Mouse (Mus musculus) hindbrain, embryonic 15.5 days (tissue): ENCODE data around the gene Tescl. TPM values are rescaled to one million over a fixed set of nuclear protein-coding genes. Genes with fewer than 3 reads are reported as not detected.

ENCODE experiments used
- ATAC-seq: fragments of 200-750 bp; cut with Nextera tagmentation; 2 replicates; pipeline ENCODE4 v1.8.0; 2017; ENCODE audit warnings: low read depth, moderate number of reproducible peaks, moderate TSS enrichment; ENCODE audit not compliant: low FRiP score
- H3K27ac ChIP-seq: fragments of 300-500 bp; sonication (generic); replicated peaks from 2 replicates; pipeline ENCODE4 v1.5.1; 2015; ENCODE audit warnings: mild to moderate bottlenecking, inconsistent platforms
- H3K27me3 ChIP-seq: fragments of 300-500 bp; sonication (generic); 2 replicates; pipeline ENCODE4 v1.6.1; 2015; ENCODE audit warnings: control low read depth, inconsistent platforms
- H3K36me3 ChIP-seq: fragments of 300-500 bp; sonication (generic); 2 replicates; pipeline ENCODE4 v1.6.1; 2015; ENCODE audit warnings: control low read depth, inconsistent platforms
- H3K4me1 ChIP-seq: fragments of 300-500 bp; sonication (generic); replicated peaks from 2 replicates; pipeline ENCODE4 v1.6.1; 2015; ENCODE audit warnings: control low read depth, inconsistent platforms
- H3K4me2 ChIP-seq: fragments of 300-500 bp; sonication (generic); 2 replicates; pipeline ENCODE4 v1.6.1; 2015; ENCODE audit warnings: moderate library complexity, mild to moderate bottlenecking, inconsistent platforms
- H3K4me3 ChIP-seq: fragments of 300-500 bp; sonication (generic); 2 replicates; pipeline ENCODE4 v1.5.1; 2015; ENCODE audit warnings: mild to moderate bottlenecking, inconsistent platforms
- H3K9ac ChIP-seq: fragments of 300-500 bp; sonication (generic); 2 replicates; pipeline ENCODE4 v1.6.1; 2015; ENCODE audit warnings: inconsistent platforms
- H3K9me3 ChIP-seq: fragments of 300-500 bp; sonication (generic); 2 replicates; pipeline ENCODE4 v1.6.1; 2016; ENCODE audit warnings: control low read depth, inconsistent platforms
- WGBS: fragments of 180-500 bp; shearing (Covaris S2); methylation state at CpG from one replicate; pipeline ENCODE4 v1.1.7; 2015; 5-methylcytosine and 5-hydroxymethylcytosine counted together
- polyA plus RNA-seq: library from polyadenylated mRNA; unstranded; fragments of >200 nt; fragmentation: Nextera tagmentation; extraction: Ambion mirVana; gene quantifications from 2 replicates; pipeline ENCODE4 v1.2.1, GENCODE M21; 2015

Gene Tescl
- polyA plus RNA-seq = 0.23 and 0.38 TPM in 2 replicates

GRCm38 (mm10) chr7:24333304-24333986 lies at the start of gene Tescl:
Tescl (minus strand) TSS chr7:24333936.
- 44% methylated on average over 49 of the region's 49 CpGs for WGBS
- peaks cover 13% of the 10 kb centered on the region for H3K27me3 ChIP-seq
- no peaks in the 10 kb centered on the region for H3K36me3 ChIP-seq
- H3K9ac ChIP-seq = no peak within 1 kb of the TSS
- no peak for ATAC-seq
- H3K4me1 ChIP-seq = no peaks in the 10 kb centered on the region
- peak within 1 kb of the TSS; percentile 10; the same call in 1 of the 2 replicates for H3K4me3 ChIP-seq
- H3K4me2 ChIP-seq = peak within 1 kb of the TSS; percentile 13
- H3K9me3 ChIP-seq = no peaks in the 10 kb centered on the region
- no peak within 1 kb of the TSS for H3K27ac ChIP-seq

DNA sequence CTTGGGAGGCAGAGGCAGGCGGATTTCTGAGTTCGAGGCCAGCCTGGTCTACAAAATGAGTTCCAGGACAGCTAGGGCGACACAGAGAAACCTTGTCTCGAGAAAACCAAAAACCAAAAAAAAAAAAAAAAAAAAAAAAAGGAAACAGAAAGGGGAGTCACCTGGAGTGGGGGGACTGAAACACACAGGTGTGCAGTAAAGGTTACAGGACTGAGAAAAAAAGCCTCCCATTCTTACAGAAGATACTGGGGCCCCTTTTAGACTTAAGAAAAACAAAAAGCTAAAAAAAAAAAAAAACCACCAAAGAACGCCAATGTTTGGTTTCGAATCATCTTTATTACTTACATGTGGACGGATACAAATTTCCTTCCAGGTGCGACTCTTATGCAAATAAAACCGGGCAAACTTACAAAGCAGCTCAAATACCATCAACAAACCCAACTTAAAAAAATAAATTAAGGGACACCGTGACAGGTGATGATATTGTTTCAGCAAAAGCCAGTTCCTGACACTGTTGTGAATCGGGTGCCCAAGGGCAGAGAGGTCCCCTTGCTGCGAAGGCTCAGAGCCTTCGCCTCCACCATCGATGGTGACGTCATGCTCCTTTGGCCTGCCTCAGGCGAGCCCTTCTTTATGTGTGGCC lies 49.1 kb upstream of the Tescl start:
- 87% methylated on average over 16 of the region's 16 CpGs for WGBS
- no peak overlapping the region for H3K4me2 ChIP-seq
- no peaks in the 10 kb centered on the region for H3K9me3 ChIP-seq
- H3K9ac ChIP-seq = no peak overlapping the region
- H3K4me3 ChIP-seq = no peak overlapping the region
- no peaks in the 10 kb centered on the region for H3K4me1 ChIP-seq
- H3K36me3 ChIP-seq = no peaks in the 10 kb centered on the region
- no peak for ATAC-seq
- H3K27ac ChIP-seq = no peak overlapping the region
- 0 out of 2 replicates have a peak, but pooled peaks cover 3% of the 10 kb centered on the region for H3K27me3 ChIP-seq

DNA sequence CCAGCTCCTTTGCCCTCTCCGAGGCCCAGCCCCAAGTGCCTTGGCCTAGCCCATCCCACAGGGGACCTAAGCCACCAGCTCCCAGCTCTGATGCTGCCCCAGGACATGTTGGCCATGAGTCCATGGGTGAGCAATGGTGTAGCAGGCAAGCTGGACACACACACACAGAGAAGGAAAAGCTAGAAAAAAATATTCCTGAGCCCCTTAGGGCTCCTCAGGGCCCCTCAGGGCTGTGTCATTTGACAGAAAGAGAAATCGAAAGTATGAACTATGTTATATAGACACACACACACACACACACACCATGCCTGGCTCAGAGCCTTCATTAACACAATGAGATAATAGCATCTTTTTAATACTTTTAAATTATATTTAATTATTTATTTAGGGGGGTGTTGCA lies 46.6 kb upstream of the Tescl start:
- Histone ChIP-seq H3K4me2 (no peak overlapping the region), H3K36me3 (no peaks in the 10 kb centered on the region), H3K9ac (no peak overlapping the region), H3K4me1 (peaks cover 8% of the 10 kb centered on the region), H3K27me3 (peaks cover 9% of the 10 kb centered on the region; the same call in 1 of the 2 replicates), H3K4me3 (no peak overlapping the region), H3K27ac (no peak overlapping the region), H3K9me3 (no peaks in the 10 kb centered on the region)
- ATAC-seq = no peak
- 81% methylated on average over 2 of the region's 2 CpGs for WGBS

- Histone ChIP-seq H3K4me2 (no peak overlapping the region), H3K9ac (no peak overlapping the region), H3K27me3 (peaks cover 9% of the 10 kb centered on the region; the same call in 1 of the 2 replicates), H3K9me3 (no peaks in the 10 kb centered on the region), H3K4me1 (peaks cover 8% of the 10 kb centered on the region), H3K27ac (no peak overlapping the region), H3K4me3 (no peak overlapping the region), H3K36me3 (no peaks in the 10 kb centered on the region)
- WGBS = 60% methylated on average over 7 of the region's 7 CpGs
- ATAC-seq = no peak
Observed at GRCm38 (mm10) chr7:24379934-24380333, 46.2 kb upstream of the Tescl start.

- H3K9me3 ChIP-seq = no peaks in the 10 kb centered on the region
- no peak overlapping the region for H3K27ac ChIP-seq
- no peak for ATAC-seq
- H3K4me1 ChIP-seq = peaks cover 14% of the 10 kb centered on the region
- no peak overlapping the region for H3K4me3 ChIP-seq
- WGBS = 70% methylated on average over 10 of the region's 10 CpGs
- peaks cover 6% of the 10 kb centered on the region; the same call in 1 of the 2 replicates for H3K27me3 ChIP-seq
- H3K9ac ChIP-seq = no peak overlapping the region
- no peak overlapping the region for H3K4me2 ChIP-seq
- H3K36me3 ChIP-seq = no peaks in the 10 kb centered on the region
Observed at GRCm38 (mm10) chr7:24378049-24378701, 44.4 kb upstream of the Tescl start.

DNA sequence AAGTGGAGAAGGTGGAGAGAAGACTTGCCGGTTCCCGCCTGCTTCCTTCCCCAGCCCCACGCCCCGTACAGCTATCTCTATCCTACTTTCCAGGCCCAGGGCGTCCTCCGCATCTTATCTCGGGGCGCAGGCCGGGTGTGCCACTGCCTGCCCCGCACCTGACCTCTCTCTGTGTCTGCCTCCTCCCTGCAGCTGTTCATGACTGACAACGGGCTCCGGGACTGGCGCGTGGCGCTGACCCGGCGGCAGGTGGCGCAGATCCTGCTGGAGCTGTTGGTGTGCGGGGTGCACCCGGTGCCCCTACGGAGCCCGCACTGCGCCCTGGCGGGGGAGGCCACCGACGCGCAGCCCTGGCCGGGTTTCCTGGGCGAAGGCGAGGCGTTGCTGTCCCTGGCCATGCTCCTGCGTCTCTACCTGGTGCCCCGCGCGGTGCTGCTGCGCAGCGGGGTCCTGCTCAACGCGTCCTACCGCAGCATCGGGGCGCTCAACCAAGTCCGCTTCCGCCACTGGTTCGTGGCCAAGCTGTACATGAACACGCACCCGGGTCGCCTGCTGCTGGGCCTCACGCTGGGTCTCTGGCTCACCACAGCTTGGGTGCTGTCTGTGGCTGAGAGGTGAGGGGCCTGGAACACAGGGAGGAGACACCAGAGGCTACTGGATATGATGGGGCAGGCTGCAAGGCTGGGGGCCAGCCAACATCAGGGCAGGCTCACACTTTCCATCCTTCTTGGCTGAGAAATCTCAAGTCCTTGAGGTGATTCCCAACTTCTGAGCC lies 43.5 kb upstream of the Tescl start:
- H3K4me2 ChIP-seq = peak overlapping the region; percentile 55
- no peaks in the 10 kb centered on the region for H3K36me3 ChIP-seq
- H3K4me1 ChIP-seq = peaks cover 14% of the 10 kb centered on the region
- peak overlapping the region; percentile 30 for H3K4me3 ChIP-seq
- no peaks in the 10 kb centered on the region for H3K9me3 ChIP-seq
- no peak overlapping the region for H3K27ac ChIP-seq
- 0 out of 2 replicates have a peak overlapping the region, but pooled peaks have one; percentile 19 for H3K9ac ChIP-seq
- WGBS = 9% methylated on average over 48 of the region's 49 CpGs
- peak; percentile 29; the same call in 1 of the 2 replicates for ATAC-seq
- H3K27me3 ChIP-seq = peaks cover 6% of the 10 kb centered on the region; the same call in 1 of the 2 replicates

GRCm38 (mm10) chr7:24376456-24376855 lies 42.7 kb upstream of the Tescl start:
- no peak overlapping the region for H3K4me3 ChIP-seq
- H3K27me3 ChIP-seq = peaks cover 6% of the 10 kb centered on the region; the same call in 1 of the 2 replicates
- no peak overlapping the region for H3K4me2 ChIP-seq
- no peaks in the 10 kb centered on the region for H3K9me3 ChIP-seq
- 88% methylated on average over 8 of the region's 8 CpGs for WGBS
- no peak overlapping the region for H3K27ac ChIP-seq
- peaks cover 14% of the 10 kb centered on the region for H3K4me1 ChIP-seq
- no peak for ATAC-seq
- no peaks in the 10 kb centered on the region for H3K36me3 ChIP-seq
- H3K9ac ChIP-seq = no peak overlapping the region

- H3K9ac ChIP-seq = no peak overlapping the region
- no peak overlapping the region for H3K4me3 ChIP-seq
- H3K4me1 ChIP-seq = peaks cover 14% of the 10 kb centered on the region
- peak overlapping the region; percentile 2; the same call in 1 of the 2 replicates for H3K4me2 ChIP-seq
- peak; percentile 69 for ATAC-seq
- peaks cover 6% of the 10 kb centered on the region; the same call in 1 of the 2 replicates for H3K27me3 ChIP-seq
- H3K36me3 ChIP-seq = no peaks in the 10 kb centered on the region
- H3K9me3 ChIP-seq = no peaks in the 10 kb centered on the region
- 29% methylated on average over 16 of the region's 20 CpGs for WGBS
- peak overlapping the region; percentile 70 for H3K27ac ChIP-seq
Observed at GRCm38 (mm10) chr7:24373538-24374379, 40.0 kb upstream of the Tescl start.

GRCm38 (mm10) chr7:24372786-24373185 lies 39.0 kb upstream of the Tescl start:
- Histone ChIP-seq H3K4me2 (no peak overlapping the region), H3K4me3 (no peak overlapping the region), H3K9ac (no peak overlapping the region), H3K27ac (0 out of 2 replicates have a peak overlapping the region, but pooled peaks have one; percentile 4), H3K4me1 (peaks cover 14% of the 10 kb centered on the region), H3K27me3 (peaks cover 6% of the 10 kb centered on the region; the same call in 1 of the 2 replicates), H3K9me3 (no peaks in the 10 kb centered on the region), H3K36me3 (no peaks in the 10 kb centered on the region)
- ATAC-seq = no peak
- 73% methylated on average over 4 of the region's 4 CpGs for WGBS

DNA sequence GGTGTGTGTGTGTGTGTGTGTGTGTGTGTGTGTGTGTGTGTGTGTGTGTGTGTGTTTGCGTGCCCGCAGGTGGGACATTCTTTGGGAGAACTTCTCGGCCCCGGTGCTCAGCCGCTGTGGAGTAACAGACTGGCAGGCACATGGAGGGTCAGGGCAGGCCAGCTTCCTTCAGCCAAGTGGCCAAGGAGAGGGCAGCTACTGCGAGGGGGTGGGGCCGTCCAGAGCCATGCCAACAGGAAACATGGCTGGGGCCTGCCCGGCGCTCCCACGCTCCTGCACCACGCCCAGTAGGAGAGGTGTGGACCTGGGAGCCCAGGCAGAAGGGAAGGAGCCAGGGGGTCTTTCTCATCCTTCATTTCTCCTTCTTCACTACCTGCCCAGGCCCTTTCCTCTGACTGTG lies 38.6 kb upstream of the Tescl start:
- no peak overlapping the region for H3K4me3 ChIP-seq
- no peak overlapping the region for H3K9ac ChIP-seq
- H3K36me3 ChIP-seq = no peaks in the 10 kb centered on the region
- H3K4me2 ChIP-seq = no peak overlapping the region
- 89% methylated on average over 11 of the region's 11 CpGs for WGBS
- H3K27me3 ChIP-seq = peaks cover 4% of the 10 kb centered on the region; the same call in 1 of the 2 replicates
- no peak overlapping the region for H3K27ac ChIP-seq
- ATAC-seq = no peak
- H3K9me3 ChIP-seq = no peaks in the 10 kb centered on the region
- H3K4me1 ChIP-seq = peaks cover 11% of the 10 kb centered on the region

GRCm38 (mm10) chr7:24371809-24372145 lies 38.0 kb upstream of the Tescl start:
- peaks cover 6% of the 10 kb centered on the region for H3K4me1 ChIP-seq
- H3K27me3 ChIP-seq = no peaks in the 10 kb centered on the region
- H3K9me3 ChIP-seq = no peaks in the 10 kb centered on the region
- H3K4me2 ChIP-seq = no peak overlapping the region
- H3K4me3 ChIP-seq = no peak overlapping the region
- ATAC-seq = no peak
- H3K9ac ChIP-seq = no peak overlapping the region
- WGBS = 71% methylated on average over 3 of the region's 3 CpGs
- no peak overlapping the region for H3K27ac ChIP-seq
- H3K36me3 ChIP-seq = no peaks in the 10 kb centered on the region
